Mouse (Mus musculus): ENCODE results near the gene Cntnap2.
"Not testable (repeated sequence)": the region's sequence is repeated elsewhere in the genome, so short reads cannot be mapped to it uniquely, and the experiment has no call there.

The Cntnap2 gene

GRCm38 (mm10) chr6:47050319-47051222 lies 1991.4 kb downstream of the Cntnap2 start:
- ATAC-seq (ENCODE audit: insufficient number of reproducible peaks, low FRiP score, low TSS enrichment), result no peak

GRCm38 (mm10) chr6:47061341-47061740 lies 2002.2 kb downstream of the Cntnap2 start:
- ATAC-seq (ENCODE audit: insufficient number of reproducible peaks, low FRiP score, low TSS enrichment), result no peak

- no peak for ATAC-seq (ENCODE audit: insufficient number of reproducible peaks, low FRiP score, low TSS enrichment)
Observed at GRCm38 (mm10) chr6:47089998-47090397, 2030.8 kb downstream of the Cntnap2 start.

GRCm38 (mm10) chr6:47104951-47105350 lies 2045.8 kb downstream of the Cntnap2 start:
- no peak for ATAC-seq (ENCODE audit: insufficient number of reproducible peaks, low FRiP score, low TSS enrichment)

- ATAC-seq (ENCODE audit: insufficient number of reproducible peaks, low FRiP score, low TSS enrichment), result no peak
Observed at GRCm38 (mm10) chr6:47109582-47110220, 2050.5 kb downstream of the Cntnap2 start.

GRCm38 (mm10) chr6:47134063-47134462 lies 2074.9 kb downstream of the Cntnap2 start:
- not testable (repeated sequence) for ATAC-seq (ENCODE audit: insufficient number of reproducible peaks, low FRiP score, low TSS enrichment)

GRCm38 (mm10) chr6:47153018-47153417 lies 2093.9 kb downstream of the Cntnap2 start:
- not testable (repeated sequence) for ATAC-seq (ENCODE audit: insufficient number of reproducible peaks, low FRiP score, low TSS enrichment)

GRCm38 (mm10) chr6:47174580-47175294 lies 2115.6 kb downstream of the Cntnap2 start:
- peak; percentile 80 for ATAC-seq (ENCODE audit: insufficient number of reproducible peaks, low FRiP score, low TSS enrichment)

- ATAC-seq (ENCODE audit: insufficient number of reproducible peaks, low FRiP score, low TSS enrichment), result peak; percentile 89
Observed at GRCm38 (mm10) chr6:47175356-47176156, 2116.4 kb downstream of the Cntnap2 start.

GRCm38 (mm10) chr6:47176157-47176555 lies 2117.0 kb downstream of the Cntnap2 start:
- 0 out of 2 replicates have a peak, but pooled peaks have one; percentile 3 for ATAC-seq (ENCODE audit: insufficient number of reproducible peaks, low FRiP score, low TSS enrichment)

GRCm38 (mm10) chr6:47181372-47181771 lies 2122.2 kb downstream of the Cntnap2 start:
- not testable (repeated sequence) for ATAC-seq (ENCODE audit: insufficient number of reproducible peaks, low FRiP score, low TSS enrichment)

GRCm38 (mm10) chr6:47182252-47182651 lies 2123.1 kb downstream of the Cntnap2 start:
- ATAC-seq (ENCODE audit: insufficient number of reproducible peaks, low FRiP score, low TSS enrichment), result no peak

GRCm38 (mm10) chr6:47182756-47183155 lies 2123.6 kb downstream of the Cntnap2 start:
- no peak for ATAC-seq (ENCODE audit: insufficient number of reproducible peaks, low FRiP score, low TSS enrichment)

- ATAC-seq (ENCODE audit: insufficient number of reproducible peaks, low FRiP score, low TSS enrichment), result not testable (repeated sequence)
Observed at GRCm38 (mm10) chr6:47183850-47184249, 2124.7 kb downstream of the Cntnap2 start.

GRCm38 (mm10) chr6:47188193-47188592 lies 2129.0 kb downstream of the Cntnap2 start:
- ATAC-seq (ENCODE audit: insufficient number of reproducible peaks, low FRiP score, low TSS enrichment), result no peak

GRCm38 (mm10) chr6:47188596-47188995 lies 2129.4 kb downstream of the Cntnap2 start:
- not testable (repeated sequence) for ATAC-seq (ENCODE audit: insufficient number of reproducible peaks, low FRiP score, low TSS enrichment)

- ATAC-seq (ENCODE audit: insufficient number of reproducible peaks, low FRiP score, low TSS enrichment), result no peak
Observed at GRCm38 (mm10) chr6:47190282-47190681, 2131.1 kb downstream of the Cntnap2 start.

- no peak for ATAC-seq (ENCODE audit: insufficient number of reproducible peaks, low FRiP score, low TSS enrichment)
Observed at GRCm38 (mm10) chr6:47191277-47191800, 2132.2 kb downstream of the Cntnap2 start.

GRCm38 (mm10) chr6:47191940-47192339 lies 2132.8 kb downstream of the Cntnap2 start:
- no peak for ATAC-seq (ENCODE audit: insufficient number of reproducible peaks, low FRiP score, low TSS enrichment)

GRCm38 (mm10) chr6:47192478-47192877 lies 2133.3 kb downstream of the Cntnap2 start:
- ATAC-seq (ENCODE audit: insufficient number of reproducible peaks, low FRiP score, low TSS enrichment), result no peak
